Mouse (Mus musculus) lung, embryonic 14.5 days (tissue): ENCODE measurements at regions not wholly inside any gene's neighbourhood (a gene's known extent, or its start where the extent isn't known, plus 50 kb on each side); places are given as distances from the start of the nearest gene placed in this dataset.

Experiments
- ATAC-seq: fragments of 200-750 bp; cut with Nextera tagmentation; 2 replicates; pipeline ENCODE4 v1.8.0; 2017; ENCODE audit warnings: mild to moderate bottlenecking, moderate TSS enrichment, moderate library complexity; ENCODE audit not compliant: insufficient read depth
- DNase-seq: peaks from one replicate; pipeline ENCODE4 v3.0.0-alpha.2; 2015
- H3K27ac ChIP-seq: fragments of 300-500 bp; sonication (generic); 2 replicates; pipeline ENCODE4 v1.5.1; 2014; ENCODE audit warnings: low read depth, mild to moderate bottlenecking, moderate library complexity
- H3K27me3 ChIP-seq: fragments of 300-500 bp; sonication (generic); 2 replicates; pipeline ENCODE4 v1.6.1; 2014; ENCODE audit warnings: low read length, control low read depth; ENCODE audit not compliant: insufficient read depth
- H3K36me3 ChIP-seq: fragments of 300-500 bp; sonication (generic); 2 replicates; pipeline ENCODE4 v1.6.1; 2014; ENCODE audit warnings: control low read depth; ENCODE audit not compliant: insufficient read depth
- H3K4me1 ChIP-seq: fragments of 300-500 bp; sonication (generic); 2 replicates; pipeline ENCODE4 v1.6.1; 2014; ENCODE audit warnings: antibody characterized with exemption, control low read depth; ENCODE audit not compliant: insufficient read depth
- H3K4me2 ChIP-seq: fragments of 300-500 bp; sonication (generic); 2 replicates; pipeline ENCODE4 v1.6.1; 2014; ENCODE audit warnings: mild to moderate bottlenecking
- H3K4me3 ChIP-seq: fragments of 300-500 bp; sonication (generic); 2 replicates; pipeline ENCODE4 v1.5.1; 2014; ENCODE audit warnings: low read depth, low read length
- H3K9ac ChIP-seq: fragments of 300-500 bp; sonication (generic); 2 replicates; pipeline ENCODE4 v1.6.1; 2014
- H3K9me3 ChIP-seq: fragments of 300-500 bp; sonication (generic); 2 replicates; pipeline ENCODE4 v1.6.1; 2016; ENCODE audit warnings: low read depth, low read length, control low read depth
- CTCF ChIP-seq: IDR thresholded peaks from 2 replicates; pipeline ENCODE4 v1.5.1; 2016; ENCODE audit warnings: antibody characterized with exemption, low read depth
- WGBS: fragments of 180-500 bp; shearing (Covaris S2); extraction: QIAGEN DNeasy Blood & Tissue Kit; methylation state at CpG from one replicate; pipeline ENCODE4 v1.1.7; 2014; 5-methylcytosine and 5-hydroxymethylcytosine counted together

DNA sequence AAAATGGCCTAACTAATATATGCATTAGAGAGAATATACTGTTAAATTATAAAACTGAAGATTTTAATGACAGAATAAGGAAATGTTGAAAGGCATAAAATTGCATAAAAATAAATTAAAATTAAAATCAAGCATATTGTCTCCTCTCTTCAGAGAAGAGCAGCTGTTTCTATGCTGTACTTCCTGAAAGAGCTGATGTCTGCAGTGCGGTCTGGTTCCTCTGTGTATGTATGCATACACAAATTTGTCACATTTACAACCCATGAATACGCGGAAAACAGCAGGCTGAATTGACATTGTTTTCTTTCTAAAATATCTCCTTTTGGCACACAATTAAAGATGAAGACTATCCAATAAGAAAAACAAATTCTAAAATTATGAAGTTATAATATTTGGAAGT lies 278.5 kb downstream of the Olfr1505 start:
- WGBS: 90% methylated on average over 3 of the region's 3 CpGs
- ATAC-seq: no peak

GRCm38 (mm10) chr19:14197864-14198263 lies 284.5 kb downstream of the Olfr1505 start:
- no peak overlapping the region for H3K9ac ChIP-seq
- DNase-seq: no peak

More for the DNA sequence above, 278.5 kb downstream of the Olfr1505 start:
- Histone ChIP-seq H3K4me1 (no peaks in the 10 kb centered on the region), H3K27ac (no peak overlapping the region), H3K9me3 (no peaks in the 10 kb centered on the region), H3K27me3 (no peaks in the 10 kb centered on the region), H3K4me3 (no peak overlapping the region), H3K36me3 (no peaks in the 10 kb centered on the region), H3K9ac (no peak overlapping the region), H3K4me2 (no peak overlapping the region)
- DNase-seq: no peak
- no peak for TF ChIP-seq CTCF

DNA sequence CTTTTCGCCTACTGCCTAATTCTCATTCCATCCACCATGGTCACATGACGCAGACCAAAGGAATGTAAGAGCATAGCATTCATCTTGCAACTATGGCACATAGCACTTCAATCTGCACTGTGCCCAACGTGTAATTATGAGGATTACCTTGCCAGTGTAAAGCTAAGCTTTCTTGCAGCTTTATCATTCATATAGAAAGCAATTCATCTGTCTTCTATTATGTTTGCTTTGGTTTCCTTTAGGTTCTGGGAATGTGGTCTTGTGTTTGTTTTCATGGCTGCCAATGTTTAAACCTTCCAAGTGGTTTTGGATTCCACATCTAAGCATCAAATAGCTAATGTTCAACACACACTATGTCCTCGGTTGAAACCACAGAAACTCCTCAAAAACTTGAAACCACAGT lies 307.2 kb downstream of the Olfr1505 start:
- Histone ChIP-seq H3K27me3 (no peaks in the 10 kb centered on the region), H3K9ac (no peak overlapping the region), H3K9me3 (no peaks in the 10 kb centered on the region), H3K4me1 (no peaks in the 10 kb centered on the region), H3K4me2 (no peak overlapping the region), H3K36me3 (no peaks in the 10 kb centered on the region), H3K4me3 (no peak overlapping the region), H3K27ac (no peak overlapping the region)
- TF ChIP-seq CTCF: no peak
- peak; percentile 79 for ATAC-seq
- DNase-seq: peak; percentile 40
- 40% methylated on average over 4 of the region's 4 CpGs for WGBS

More at GRCm38 (mm10) chr19:14197864-14198263, 284.5 kb downstream of the Olfr1505 start:
- no peak for TF ChIP-seq CTCF
- Histone ChIP-seq H3K4me3 (no peak overlapping the region), H3K36me3 (no peaks in the 10 kb centered on the region), H3K9me3 (no peaks in the 10 kb centered on the region), H3K27me3 (no peaks in the 10 kb centered on the region), H3K4me1 (no peaks in the 10 kb centered on the region), H3K4me2 (no peak overlapping the region), H3K27ac (no peak overlapping the region)
- WGBS: 79% methylated on average over 3 of the region's 3 CpGs
- ATAC-seq: no peak

- H3K9ac ChIP-seq: no peak overlapping the region
- DNase-seq (no peak), ATAC-seq (no peak)
- H3K4me2 ChIP-seq: no peak overlapping the region
- H3K27ac ChIP-seq: no peak overlapping the region
- WGBS: 54% methylated on average over 6 of the region's 6 CpGs
- no peak for TF ChIP-seq CTCF
- no peaks in the 10 kb centered on the region for H3K4me1 ChIP-seq
- H3K4me3 ChIP-seq: no peak overlapping the region
- no peaks in the 10 kb centered on the region for H3K36me3 ChIP-seq
- H3K27me3 ChIP-seq: no peaks in the 10 kb centered on the region
- H3K9me3 ChIP-seq: no peaks in the 10 kb centered on the region
These were observed 311.8 kb downstream of the Olfr1505 start for GRCm38 (mm10) chr19:14225061-14225696.

GRCm38 (mm10) chr19:14225787-14226186 lies 312.5 kb downstream of the Olfr1505 start:
- H3K27me3 ChIP-seq: no peaks in the 10 kb centered on the region
- H3K9me3 ChIP-seq: no peaks in the 10 kb centered on the region
- WGBS: 37% methylated on average over 4 of the region's 4 CpGs
- no peak overlapping the region for H3K4me3 ChIP-seq
- H3K4me2 ChIP-seq: no peak overlapping the region
- no peaks in the 10 kb centered on the region for H3K36me3 ChIP-seq
- no peak for TF ChIP-seq CTCF
- H3K4me1 ChIP-seq: no peaks in the 10 kb centered on the region
- H3K9ac ChIP-seq: no peak overlapping the region
- no peak overlapping the region for H3K27ac ChIP-seq
- DNase-seq (no peak), ATAC-seq (no peak)

GRCm38 (mm10) chr19:14226521-14226920 lies 313.2 kb downstream of the Olfr1505 start:
- Histone ChIP-seq H3K4me3 (no peak overlapping the region), H3K36me3 (no peaks in the 10 kb centered on the region), H3K9ac (no peak overlapping the region), H3K27me3 (no peaks in the 10 kb centered on the region), H3K4me1 (no peaks in the 10 kb centered on the region), H3K9me3 (no peaks in the 10 kb centered on the region), H3K27ac (no peak overlapping the region), H3K4me2 (no peak overlapping the region)
- TF ChIP-seq CTCF: no peak
- DNase-seq: no peak
- ATAC-seq: no peak

GRCm38 (mm10) chr19:14243565-14243964 lies 330.2 kb downstream of the Olfr1505 start:
- Histone ChIP-seq H3K36me3 (no peaks in the 10 kb centered on the region), H3K4me1 (peaks cover 5% of the 10 kb centered on the region; the same call in 1 of the 2 replicates), H3K27me3 (no peaks in the 10 kb centered on the region), H3K4me2 (no peak overlapping the region), H3K4me3 (no peak overlapping the region), H3K9ac (no peak overlapping the region), H3K27ac (no peak overlapping the region), H3K9me3 (no peaks in the 10 kb centered on the region)
- no peak for DNase-seq
- ATAC-seq: no peak
- WGBS: 57% methylated on average over 5 of the region's 5 CpGs
- no peak for TF ChIP-seq CTCF
